Mouse (Mus musculus) stomach, postnatal 0 days (tissue): ENCODE results near the gene Aqp12. TPM values are rescaled to one million over a fixed set of nuclear protein-coding genes. Genes with fewer than 3 reads are reported as not detected.

ENCODE experiments used
- ATAC-seq: fragments of 200-750 bp; cut with Nextera tagmentation; 2 replicates; pipeline ENCODE4 v1.8.0; 2017; ENCODE audit not compliant: low FRiP score, low TSS enrichment
- DNase-seq: peaks from one replicate; pipeline ENCODE4 v3.0.0-alpha.2; 2016; ENCODE audit warnings: low spot score
- H3K27ac ChIP-seq: fragments of 300-500 bp; sonication (generic); replicated peaks from 2 replicates; pipeline ENCODE4 v1.5.1; 2014; ENCODE audit warnings: mild to moderate bottlenecking, control low read depth
- H3K27me3 ChIP-seq: fragments of 300-500 bp; sonication (generic); 2 replicates; pipeline ENCODE4 v1.6.1; 2014; ENCODE audit warnings: low read length; ENCODE audit not compliant: control insufficient read depth, insufficient read depth
- H3K36me3 ChIP-seq: fragments of 300-500 bp; sonication (generic); 2 replicates; pipeline ENCODE4 v1.6.1; 2014; ENCODE audit warnings: low read length, mixed read lengths; ENCODE audit not compliant: control insufficient read depth, insufficient read depth
- H3K4me1 ChIP-seq: fragments of 300-500 bp; sonication (generic); replicated peaks from 2 replicates; pipeline ENCODE4 v1.6.1; 2014; ENCODE audit warnings: antibody characterized with exemption; ENCODE audit not compliant: control insufficient read depth, insufficient read depth
- H3K4me2 ChIP-seq: fragments of 300-500 bp; sonication (generic); replicated peaks from 2 replicates; pipeline ENCODE4 v1.6.1; 2014; ENCODE audit warnings: low read depth, mild to moderate bottlenecking, control low read depth, moderate library complexity
- H3K4me3 ChIP-seq: fragments of 300-500 bp; sonication (generic); 2 replicates; pipeline ENCODE4 v1.5.1; 2014; ENCODE audit warnings: low read depth, low read length, control low read depth
- H3K9ac ChIP-seq: fragments of 300-500 bp; sonication (generic); 2 replicates; pipeline ENCODE4 v1.6.1; 2014; ENCODE audit warnings: mild to moderate bottlenecking, low read length, control low read depth, mixed read lengths
- H3K9me3 ChIP-seq: fragments of 300-500 bp; sonication (generic); 2 replicates; pipeline ENCODE4 v1.6.1; 2016; ENCODE audit warnings: low read length; ENCODE audit not compliant: control insufficient read depth
- CTCF ChIP-seq: IDR thresholded peaks from 2 replicates; pipeline ENCODE4 v1.5.1; 2016; ENCODE audit warnings: antibody characterized with exemption, low read depth, mild to moderate bottlenecking, moderate library complexity
- EP300 ChIP-seq: optimal IDR thresholded peaks from 2 replicates; pipeline ENCODE3; 2016; ENCODE audit warnings: antibody characterized with exemption
- WGBS: fragments of 180-500 bp; shearing (Covaris S2); extraction: QIAGEN DNeasy Blood & Tissue Kit; methylation state at CpG from one replicate; pipeline ENCODE4 v1.1.7; 2014; 5-methylcytosine and 5-hydroxymethylcytosine counted together
- polyA plus RNA-seq: library from polyadenylated mRNA; unstranded; fragments of >200 nt; fragmentation: Nextera tagmentation; extraction: Ambion mirVana; gene quantifications from 2 replicates; pipeline ENCODE4 v1.2.1, GENCODE M21; 2015

Gene Aqp12
- polyA plus RNA-seq, 1 experiment from 2014 or later = not detected

DNA sequence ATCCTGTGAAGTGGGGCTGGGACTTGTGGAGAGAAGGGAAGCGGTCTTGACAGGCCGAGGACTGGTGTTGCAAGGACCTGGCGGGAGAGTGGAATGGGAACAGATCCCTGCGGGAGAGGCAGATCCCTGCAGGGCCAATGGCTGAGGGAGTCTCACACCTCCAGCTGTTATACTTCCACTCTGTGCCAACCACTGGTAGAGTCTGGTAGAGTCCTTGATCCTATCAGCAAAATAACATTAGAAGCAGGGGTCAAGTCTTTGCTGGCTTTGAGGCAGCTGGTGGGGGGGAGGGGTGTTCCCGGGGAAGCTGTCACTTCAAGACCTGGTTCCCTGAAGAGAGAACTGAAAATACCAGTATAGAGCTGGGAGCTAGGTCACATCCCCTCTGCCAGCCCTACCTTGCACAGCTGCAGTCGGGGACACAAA lies 30.0 kb upstream of the Aqp12 start:
- H3K9me3 ChIP-seq = no peaks in the 10 kb centered on the region
- H3K4me1 ChIP-seq = no peaks in the 10 kb centered on the region
- no peak overlapping the region for H3K27ac ChIP-seq
- no peak overlapping the region for H3K4me2 ChIP-seq
- H3K36me3 ChIP-seq = no peaks in the 10 kb centered on the region
- H3K27me3 ChIP-seq = no peaks in the 10 kb centered on the region
- H3K4me3 ChIP-seq = no peak overlapping the region
- ATAC-seq = no peak
- WGBS = 28% methylated on average over 6 of the region's 6 CpGs
- no peak for TF ChIP-seq EP300
- TF ChIP-seq CTCF = no peak
- peak; percentile 29 for DNase-seq
- no peak overlapping the region for H3K9ac ChIP-seq

GRCm38 (mm10) chr1:92978645-92979044 lies 27.5 kb upstream of the Aqp12 start:
- H3K9ac ChIP-seq = no peak overlapping the region
- H3K4me1 ChIP-seq = no peaks in the 10 kb centered on the region
- H3K4me3 ChIP-seq = no peak overlapping the region
- TF ChIP-seq CTCF (no peak), EP300 (no peak)
- H3K4me2 ChIP-seq = peak overlapping the region; percentile 19
- WGBS = 16% methylated on average over 7 of the region's 7 CpGs
- ATAC-seq = peak; percentile 59
- H3K27ac ChIP-seq = peak overlapping the region; percentile 18; the same call in 1 of the 2 replicates
- no peaks in the 10 kb centered on the region for H3K36me3 ChIP-seq
- no peaks in the 10 kb centered on the region for H3K9me3 ChIP-seq
- H3K27me3 ChIP-seq = no peaks in the 10 kb centered on the region
- DNase-seq = peak; percentile 30

DNA sequence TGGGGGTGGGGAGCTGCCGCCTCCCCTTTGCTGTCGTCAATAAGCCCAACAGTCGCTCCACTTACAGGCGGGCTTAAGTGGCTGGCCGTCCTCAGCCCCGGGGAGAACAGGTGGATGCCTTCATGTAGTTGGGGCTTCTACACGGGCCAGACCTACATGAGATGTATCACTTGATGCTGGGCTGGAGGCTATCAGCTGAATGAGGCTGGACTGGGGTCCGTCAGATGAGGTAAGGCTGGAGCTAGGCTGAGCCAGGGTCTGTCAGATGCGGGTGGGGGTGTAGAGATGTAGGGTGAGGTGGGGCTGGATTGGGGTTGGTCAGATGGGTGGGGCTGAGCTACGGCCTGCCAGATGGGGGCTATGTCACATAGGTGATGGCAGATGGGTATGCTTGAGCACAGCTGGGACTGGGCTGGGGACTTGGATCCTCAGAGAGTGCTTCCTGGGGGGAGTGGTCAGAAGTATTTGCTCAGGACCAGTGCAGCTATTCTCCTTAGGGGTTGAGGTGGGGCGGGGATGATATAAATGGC lies 27.0 kb upstream of the Aqp12 start:
- Histone ChIP-seq H3K27ac (peak overlapping the region; percentile 18; the same call in 1 of the 2 replicates), H3K4me3 (no peak overlapping the region), H3K9ac (no peak overlapping the region), H3K27me3 (no peaks in the 10 kb centered on the region), H3K4me2 (peak overlapping the region; percentile 19), H3K9me3 (no peaks in the 10 kb centered on the region), H3K4me1 (no peaks in the 10 kb centered on the region), H3K36me3 (no peaks in the 10 kb centered on the region)
- 17% methylated on average over 11 of the region's 11 CpGs for WGBS
- ATAC-seq = peak; percentile 9; the same call in 1 of the 2 replicates
- no peak for DNase-seq
- TF ChIP-seq CTCF (no peak), EP300 (no peak)

DNA sequence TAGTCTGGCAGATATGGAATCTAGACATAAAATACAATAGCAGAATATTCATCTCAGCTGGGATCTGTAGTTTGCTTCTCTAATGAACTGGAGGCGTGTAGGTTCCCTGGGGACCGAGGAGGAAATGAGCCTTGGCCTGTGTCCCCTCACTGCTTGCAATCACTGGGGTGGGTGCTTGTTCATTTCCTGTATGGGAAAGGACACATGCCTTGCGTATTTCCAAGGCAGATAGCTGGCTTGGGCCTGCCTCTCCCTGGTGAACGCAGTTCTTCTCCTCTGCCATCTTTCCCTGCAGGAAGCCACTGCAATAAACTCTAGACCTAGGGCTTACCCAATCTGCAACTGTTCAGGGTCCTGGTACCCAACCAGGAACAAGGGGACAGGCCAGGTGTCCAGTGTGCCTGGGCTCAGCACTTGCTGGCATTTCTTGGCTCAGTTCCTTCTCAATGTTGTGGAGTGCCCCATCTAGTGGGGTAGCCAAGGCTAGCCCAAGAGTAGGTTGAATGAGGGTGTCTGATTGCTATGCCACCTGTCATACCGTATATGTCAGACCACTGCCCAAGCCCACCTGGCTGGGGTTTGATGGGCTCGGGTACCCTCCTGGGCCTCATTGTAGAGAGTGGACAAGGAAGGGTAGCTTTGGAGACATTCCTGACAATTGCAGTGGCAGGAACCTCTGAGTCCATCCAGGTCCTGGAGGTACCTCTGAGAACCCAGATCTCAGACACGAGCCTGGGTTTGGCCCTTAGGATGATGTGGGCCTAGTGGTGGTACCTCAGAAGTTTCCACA lies 24.9 kb upstream of the Aqp12 start:
- no peak for DNase-seq
- WGBS = 83% methylated on average over 7 of the region's 7 CpGs

GRCm38 (mm10) chr1:92982931-92983605 lies 23.1 kb upstream of the Aqp12 start:
- TF ChIP-seq CTCF = no peak
- Histone ChIP-seq H3K36me3 (no peaks in the 10 kb centered on the region), H3K27me3 (no peaks in the 10 kb centered on the region), H3K4me1 (no peaks in the 10 kb centered on the region), H3K27ac (no peak overlapping the region), H3K9ac (no peak overlapping the region), H3K9me3 (no peaks in the 10 kb centered on the region), H3K4me2 (no peak overlapping the region), H3K4me3 (no peak overlapping the region)
- ATAC-seq (no peak), DNase-seq (no peak)
- 90% methylated on average over 17 of the region's 17 CpGs for WGBS

More for the DNA sequence above, 24.9 kb upstream of the Aqp12 start:
- Histone ChIP-seq H3K9ac (no peak overlapping the region), H3K4me2 (no peak overlapping the region), H3K36me3 (no peaks in the 10 kb centered on the region), H3K9me3 (no peaks in the 10 kb centered on the region), H3K4me3 (no peak overlapping the region), H3K27ac (no peak overlapping the region), H3K27me3 (no peaks in the 10 kb centered on the region), H3K4me1 (no peaks in the 10 kb centered on the region)
- no peak for TF ChIP-seq EP300
- TF ChIP-seq CTCF = no peak
- no peak for ATAC-seq

- H3K9ac ChIP-seq = no peak overlapping the region
Observed at GRCm38 (mm10) chr1:92984999-92985398, 21.1 kb upstream of the Aqp12 start.

More at GRCm38 (mm10) chr1:92984999-92985398, 21.1 kb upstream of the Aqp12 start:
- 84% methylated on average over 5 of the region's 5 CpGs for WGBS
- no peak for DNase-seq
- H3K9me3 ChIP-seq = no peaks in the 10 kb centered on the region
- H3K4me3 ChIP-seq = no peak overlapping the region
- TF ChIP-seq EP300 (no peak), CTCF (no peak)
- H3K4me2 ChIP-seq = no peak overlapping the region
- no peaks in the 10 kb centered on the region for H3K27me3 ChIP-seq
- no peak overlapping the region for H3K27ac ChIP-seq
- ATAC-seq = no peak
- no peaks in the 10 kb centered on the region for H3K4me1 ChIP-seq
- H3K36me3 ChIP-seq = no peaks in the 10 kb centered on the region
